Mouse (Mus musculus) macrophage (primary cell): ENCODE measurements around the gene Wdr61. TPM values are rescaled to one million over a fixed set of nuclear protein-coding genes. Genes with fewer than 3 reads are reported as not detected.
"Not testable (repeated sequence)": the region's sequence is repeated elsewhere in the genome, so short reads cannot be mapped to it uniquely, and the experiment has no call there.

Source experiments
- H3K27ac ChIP-seq: fragments of 350-480 bp; formaldehyde crosslinking; 2 replicates; pipeline ENCODE4 v1.9.0; 2021
- H3K36me3 ChIP-seq: fragments of 350-480 bp; formaldehyde crosslinking; 2 replicates; pipeline ENCODE4 v1.9.0; 2021; ENCODE audit errors: inconsistent target
- H3K4me3 ChIP-seq: fragments of 350-480 bp; formaldehyde crosslinking; 2 replicates; pipeline ENCODE4 v1.9.0; 2021; ENCODE audit errors: inconsistent target
- H3K79me2 ChIP-seq: fragments of 350-480 bp; formaldehyde crosslinking; 2 replicates; pipeline ENCODE4 v1.9.0; 2021; ENCODE audit errors: inconsistent target
- WGBS: methylation state at CpG from one replicate; pipeline ENCODE4 v1.1.7; 2026; ENCODE audit warnings: inconsistent platforms; ENCODE audit not compliant: missing documents; 5-methylcytosine and 5-hydroxymethylcytosine counted together
- polyA plus RNA-seq: library from polyadenylated mRNA; stranded (reverse); fragments of 250-400 nt; gene quantifications from 3 replicates; pipeline ENCODE4 v1.2.4, GENCODE M21; 2018; ENCODE audit warnings: inconsistent platforms

The Wdr61 gene
- polyA plus RNA-seq, 1 experiment from 2014 or later = 42.4 TPM

DNA sequence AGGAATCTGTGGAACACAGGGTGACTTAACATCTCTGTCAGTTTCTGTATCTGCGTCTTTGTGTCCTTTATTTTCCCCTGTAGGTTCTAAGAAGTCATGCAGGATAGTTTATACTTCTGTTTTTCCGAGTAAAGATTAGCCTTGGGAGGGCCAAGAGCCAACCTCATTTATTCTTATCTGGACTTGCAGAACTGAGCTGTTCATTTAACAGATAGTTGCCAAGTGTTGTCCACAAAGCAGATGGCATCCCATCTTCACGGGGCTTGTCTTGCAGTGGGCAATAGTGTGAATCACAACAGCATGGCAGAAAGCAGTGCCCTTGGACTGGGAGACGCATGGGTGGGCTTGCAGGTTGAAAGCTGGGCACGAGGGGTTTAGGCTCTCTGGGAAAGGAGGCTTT is 30.0 kb downstream of the Wdr61 start:
- Histone ChIP-seq H3K79me2 (no peaks in the 10 kb centered on the region), H3K4me3 (no peak overlapping the region), H3K27ac (no peak overlapping the region), H3K36me3 (no peaks in the 10 kb centered on the region)
- 82% methylated on average over 5 of the region's 5 CpGs for WGBS

DNA sequence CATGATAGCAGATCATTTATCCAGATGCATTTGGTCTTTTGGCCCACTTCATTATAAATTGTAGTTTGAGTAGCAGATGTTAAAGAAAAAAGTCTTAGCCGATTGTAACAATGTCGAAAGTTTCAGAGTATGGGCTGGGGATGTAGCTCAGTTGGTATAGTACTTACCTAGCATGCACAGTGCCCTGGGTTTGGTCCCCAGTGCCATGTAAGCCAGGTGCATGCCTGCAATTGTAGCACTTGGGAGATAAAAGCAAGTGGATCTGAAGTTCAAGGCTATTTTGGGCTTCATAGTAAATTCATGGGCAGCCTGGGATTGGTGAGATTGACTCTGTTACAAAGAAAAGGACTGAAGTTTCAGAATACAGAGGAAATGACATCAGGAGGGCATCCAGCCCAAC is 31.7 kb downstream of the Wdr61 start:
- Histone ChIP-seq H3K27ac (no peak overlapping the region), H3K79me2 (no peaks in the 10 kb centered on the region), H3K36me3 (no peaks in the 10 kb centered on the region), H3K4me3 (no peak overlapping the region)
- WGBS = 92% methylated on average over 2 of the region's 2 CpGs

DNA sequence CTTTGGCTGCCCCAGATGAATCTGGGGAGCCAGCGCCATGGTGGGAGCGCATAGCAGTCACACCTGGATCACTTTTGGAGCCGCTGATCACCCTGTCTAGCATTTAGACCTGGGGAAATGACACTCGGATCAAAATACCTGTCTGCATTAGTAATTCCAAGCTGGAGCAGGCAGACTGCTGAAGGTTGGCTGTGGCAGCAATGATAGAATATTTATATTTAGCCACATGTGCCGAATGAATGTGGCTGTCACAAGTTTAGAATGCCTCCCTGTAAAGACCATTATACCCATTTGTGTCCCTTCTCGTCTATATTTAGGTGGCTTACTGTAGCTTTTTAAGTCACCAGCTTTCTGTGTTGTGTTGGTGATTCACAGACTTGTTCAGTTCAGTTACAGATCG is 33.6 kb downstream of the Wdr61 start:
- Histone ChIP-seq H3K4me3 (no peak overlapping the region), H3K36me3 (no peaks in the 10 kb centered on the region), H3K79me2 (no peaks in the 10 kb centered on the region), H3K27ac (no peak overlapping the region)
- 95% methylated on average over 7 of the region's 7 CpGs for WGBS

DNA sequence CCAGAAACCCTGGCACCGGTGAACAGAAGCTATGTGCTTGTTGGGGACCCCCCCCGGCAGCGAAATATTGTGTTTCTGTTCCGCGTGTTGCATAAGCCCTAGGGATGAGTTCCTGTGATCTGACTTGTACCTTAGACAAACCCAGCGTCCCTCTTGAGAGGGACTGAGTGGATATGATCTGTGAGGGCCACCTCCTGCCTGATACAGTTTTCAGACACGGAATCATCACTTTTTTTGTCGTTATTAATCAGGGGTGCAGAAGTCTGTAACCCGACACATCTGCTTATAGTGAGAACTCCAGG is 34.2 kb downstream of the Wdr61 start:
- Histone ChIP-seq H3K4me3 (no peak overlapping the region), H3K27ac (no peak overlapping the region), H3K79me2 (no peaks in the 10 kb centered on the region), H3K36me3 (no peaks in the 10 kb centered on the region)
- 14% methylated on average over 9 of the region's 9 CpGs for WGBS

DNA sequence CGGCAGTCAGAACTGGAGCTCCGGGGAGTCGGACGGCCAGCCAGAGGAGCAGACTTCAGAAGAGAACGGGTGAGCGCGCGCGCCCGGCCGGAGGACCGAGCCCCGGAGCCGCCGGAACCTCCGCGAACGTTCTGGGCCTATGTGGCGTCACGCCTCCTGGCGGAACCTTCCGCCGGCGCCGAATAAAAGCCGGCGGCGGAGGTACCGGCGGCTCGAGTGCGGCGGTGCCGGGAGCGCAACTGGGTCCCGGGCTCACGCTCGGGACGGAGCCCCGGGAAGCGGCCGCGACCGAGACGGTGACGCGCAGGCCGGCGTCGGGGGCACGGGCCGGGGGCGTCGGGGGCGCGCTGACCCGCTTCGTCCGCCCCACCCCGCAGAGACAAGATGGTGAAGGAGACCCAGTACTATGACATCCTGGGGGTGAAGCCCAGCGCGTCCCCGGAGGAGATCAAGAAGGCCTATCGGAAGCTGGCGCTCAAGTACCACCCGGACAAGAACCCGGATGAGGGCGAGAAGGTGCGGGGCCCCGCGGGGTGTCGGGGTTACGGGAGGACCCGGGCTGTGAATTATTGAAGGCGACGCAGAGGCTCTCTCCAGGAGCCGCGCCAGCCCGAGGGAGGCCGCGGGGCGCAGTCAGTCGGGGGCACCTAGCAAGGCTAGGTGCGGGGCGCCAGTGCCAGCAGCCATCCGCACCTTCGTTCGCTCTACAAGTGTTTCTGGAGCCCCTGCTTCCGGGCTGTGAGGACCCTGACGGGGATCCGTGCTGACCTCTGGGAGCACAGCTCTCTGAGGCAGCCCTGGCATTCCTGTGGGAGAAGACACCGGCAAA is 34.8 kb downstream of the Wdr61 start:
- Histone ChIP-seq H3K36me3 (no peaks in the 10 kb centered on the region), H3K79me2 (no peaks in the 10 kb centered on the region), H3K4me3 (no peak overlapping the region), H3K27ac (no peak overlapping the region)
- WGBS = under 1% methylated on average over 92 of the region's 92 CpGs

DNA sequence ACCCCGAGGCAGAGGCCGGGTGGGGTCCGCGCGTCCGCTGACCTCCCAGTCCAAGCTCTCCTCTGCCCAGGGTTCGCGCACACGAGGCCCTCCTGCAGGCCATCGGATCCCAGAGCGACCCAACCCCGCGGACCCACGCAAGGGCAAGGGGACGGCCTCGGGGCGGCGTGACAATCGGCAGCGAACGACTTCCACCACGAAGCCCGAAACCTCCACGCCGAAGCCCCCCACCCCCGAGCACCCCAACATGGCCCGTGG is 35.3 kb downstream of the Wdr61 start:
- no peaks in the 10 kb centered on the region for H3K36me3 ChIP-seq
- 17% methylated on average over 27 of the region's 27 CpGs for WGBS
- no peaks in the 10 kb centered on the region for H3K79me2 ChIP-seq
- H3K27ac ChIP-seq = no peak overlapping the region
- no peak overlapping the region for H3K4me3 ChIP-seq

DNA sequence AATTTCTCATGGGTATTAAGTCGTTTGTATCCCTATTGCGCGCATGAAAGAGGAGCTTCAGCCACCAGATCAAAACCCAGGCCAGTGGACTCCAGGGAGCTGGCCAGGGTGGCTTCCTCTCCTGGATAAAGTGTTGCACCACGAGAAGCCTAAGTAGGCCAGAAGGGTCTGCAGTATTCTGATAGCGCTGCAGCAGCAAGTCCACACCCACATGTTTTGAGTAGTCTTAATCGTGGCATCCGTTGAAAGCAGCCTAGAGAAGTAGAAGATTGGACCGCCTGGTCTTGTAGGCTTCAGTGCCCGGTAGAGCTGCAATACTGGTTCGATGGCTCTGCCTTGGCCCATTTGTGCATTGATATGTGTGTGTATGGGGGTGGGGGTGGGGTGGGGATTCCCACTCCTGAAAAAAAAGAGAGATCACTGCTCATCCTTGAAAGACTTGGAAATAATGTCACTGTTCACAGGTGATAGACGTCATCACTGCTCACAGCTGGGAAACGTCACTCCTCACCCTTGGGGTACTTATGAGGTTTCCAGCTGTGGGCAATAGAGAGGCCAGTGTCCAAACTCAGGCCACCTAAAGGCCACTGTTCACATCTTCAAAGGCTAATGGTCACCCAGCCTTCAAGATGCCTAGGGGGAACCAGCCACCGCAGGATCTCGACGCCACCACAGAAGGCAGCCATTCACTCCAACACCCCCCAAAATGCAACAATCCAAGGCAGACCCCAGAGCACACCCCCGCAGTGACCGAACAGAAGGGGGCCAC is 35.8 kb downstream of the Wdr61 start, which contains the start of gene Dnaja4:
TSS of gene Dnaja4 (plus strand) at position 556 of the 769 bp plus-strand sequence.
- 80% methylated on average over 17 of the region's 17 CpGs for WGBS
- no peaks in the 10 kb centered on the region for H3K36me3 ChIP-seq
- no peaks in the 10 kb centered on the region for H3K79me2 ChIP-seq
- no peak within 1 kb of the TSS for H3K27ac ChIP-seq
- no peak within 1 kb of the TSS for H3K4me3 ChIP-seq

DNA sequence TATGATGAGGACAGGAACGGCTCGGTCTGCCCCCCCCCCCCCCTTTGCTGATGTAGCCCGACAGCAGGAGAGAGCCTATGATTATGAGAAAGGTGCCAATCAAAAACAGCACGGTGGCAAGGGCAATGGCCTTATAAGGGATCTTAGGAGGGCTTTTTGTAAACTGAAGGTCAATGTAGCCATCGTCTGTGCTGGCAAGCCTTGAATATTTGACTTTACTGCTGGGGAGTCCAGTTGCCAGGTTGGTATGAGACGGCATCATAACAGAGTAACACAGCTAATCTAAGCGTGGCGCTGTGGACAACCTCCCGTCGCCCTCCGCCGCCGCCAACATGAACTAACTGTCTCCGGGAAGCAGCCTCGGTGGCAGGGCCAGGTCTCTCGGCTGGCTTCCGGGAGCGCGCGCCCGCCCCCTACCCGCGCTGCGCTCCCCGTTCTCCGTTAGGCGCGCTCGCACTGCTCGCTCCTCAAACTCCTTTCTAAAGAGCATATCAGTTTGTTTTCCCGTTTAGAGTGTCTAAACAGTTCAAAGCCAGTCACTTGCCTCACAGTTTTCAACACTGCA is 43.0 kb downstream of the Wdr61 start:
- not testable (repeated sequence) for H3K27ac ChIP-seq, H3K79me2 ChIP-seq, H3K4me3 ChIP-seq, H3K36me3 ChIP-seq
- WGBS = 3% methylated on average over 28 of the region's 31 CpGs

DNA sequence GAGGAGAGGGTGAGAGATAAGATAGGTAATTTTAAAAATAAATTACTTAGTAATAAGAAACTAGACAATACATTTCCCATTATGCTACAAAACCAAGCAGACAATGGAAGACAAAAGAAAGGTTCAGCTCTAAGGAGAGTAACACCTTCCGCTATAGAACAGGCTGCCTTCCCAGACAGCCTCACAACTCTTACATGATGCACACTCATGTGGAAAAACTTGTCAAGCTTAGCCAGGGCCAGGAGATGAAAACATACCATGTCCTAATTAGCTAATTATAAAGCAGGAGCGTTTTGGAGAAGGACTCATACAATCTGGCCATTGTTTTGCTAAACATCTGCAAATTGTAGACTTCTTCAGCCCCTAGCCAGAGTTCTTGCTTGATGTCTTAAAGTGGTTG is 43.6 kb downstream of the Wdr61 start:
- 100% methylated on average over 1 of the region's 2 CpGs for WGBS
- H3K36me3 ChIP-seq, H3K27ac ChIP-seq, H3K79me2 ChIP-seq, H3K4me3 ChIP-seq: not testable (repeated sequence)

DNA sequence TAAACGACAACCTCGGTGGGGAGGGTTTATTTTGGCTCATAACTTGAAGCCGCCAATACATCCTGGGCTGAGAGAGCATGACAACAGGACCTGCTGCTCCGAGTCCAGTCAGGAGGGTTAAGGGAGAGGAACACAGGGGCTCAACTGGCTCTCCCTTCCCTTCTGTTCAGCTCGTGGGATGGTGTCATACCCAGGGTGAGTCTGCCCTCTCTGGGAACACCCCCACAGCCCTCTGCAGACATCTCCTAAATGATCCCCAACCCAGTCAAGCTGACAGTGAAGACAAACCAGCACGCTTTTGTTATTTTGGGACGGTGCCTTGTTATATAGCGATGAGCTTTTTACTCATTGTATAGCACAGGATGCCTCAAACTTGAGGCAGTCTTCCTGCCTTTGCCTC is 44.9 kb downstream of the Wdr61 start:
- WGBS = 86% methylated on average over 8 of the region's 8 CpGs
- Histone ChIP-seq H3K4me3 (no peak overlapping the region), H3K27ac (no peak overlapping the region), H3K79me2 (no peaks in the 10 kb centered on the region), H3K36me3 (no peaks in the 10 kb centered on the region)

DNA sequence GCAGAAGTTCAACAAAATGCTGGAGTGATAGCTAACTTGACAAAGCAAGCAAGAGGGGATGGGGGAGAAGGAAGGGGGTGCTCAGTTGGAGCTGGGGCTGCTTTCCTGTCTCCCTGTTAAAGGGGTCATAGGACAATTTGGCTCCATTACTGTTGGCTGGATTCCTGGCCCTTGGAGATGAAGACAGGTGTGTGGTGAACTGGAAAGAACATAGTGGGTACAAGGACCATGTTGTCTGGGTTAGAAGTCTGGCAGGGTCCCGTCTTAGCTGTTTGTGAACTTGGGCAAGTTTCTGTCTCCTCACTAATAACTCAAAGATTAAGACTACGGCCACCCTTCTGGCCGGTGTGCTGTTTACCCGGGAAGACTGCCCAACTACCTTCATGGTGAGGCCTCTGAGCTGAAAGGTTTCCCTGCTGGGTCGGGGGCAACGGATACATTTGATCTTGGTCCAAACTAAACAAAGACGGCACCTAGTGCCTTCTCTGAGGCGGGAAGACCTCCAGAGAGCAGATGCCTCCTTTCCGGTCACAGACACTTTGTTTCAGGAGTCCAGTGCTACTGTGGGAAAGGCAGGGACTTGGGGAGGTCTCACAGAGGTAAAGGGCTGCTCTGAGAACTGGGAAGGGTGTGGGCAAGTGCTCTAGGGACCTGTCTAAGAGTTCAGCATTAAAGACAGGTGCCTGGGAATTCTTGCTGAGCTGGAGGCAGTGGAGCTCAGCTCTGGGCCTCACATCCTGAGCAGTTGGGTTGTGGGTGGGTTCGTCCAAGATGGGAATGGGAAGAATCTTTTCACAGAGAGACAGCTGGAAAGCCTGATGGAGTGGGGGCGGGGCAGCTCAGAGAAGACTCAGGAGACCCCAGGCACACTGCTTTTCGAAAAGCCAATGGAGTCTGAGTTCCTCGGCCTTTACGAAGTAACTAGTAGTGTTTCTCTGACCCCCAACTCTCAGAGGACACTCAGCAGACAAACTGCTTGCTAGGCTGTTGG is 46.8 kb downstream of the Wdr61 start:
- H3K4me3 ChIP-seq = no peak overlapping the region
- no peaks in the 10 kb centered on the region for H3K36me3 ChIP-seq
- 93% methylated on average over 14 of the region's 14 CpGs for WGBS

DNA sequence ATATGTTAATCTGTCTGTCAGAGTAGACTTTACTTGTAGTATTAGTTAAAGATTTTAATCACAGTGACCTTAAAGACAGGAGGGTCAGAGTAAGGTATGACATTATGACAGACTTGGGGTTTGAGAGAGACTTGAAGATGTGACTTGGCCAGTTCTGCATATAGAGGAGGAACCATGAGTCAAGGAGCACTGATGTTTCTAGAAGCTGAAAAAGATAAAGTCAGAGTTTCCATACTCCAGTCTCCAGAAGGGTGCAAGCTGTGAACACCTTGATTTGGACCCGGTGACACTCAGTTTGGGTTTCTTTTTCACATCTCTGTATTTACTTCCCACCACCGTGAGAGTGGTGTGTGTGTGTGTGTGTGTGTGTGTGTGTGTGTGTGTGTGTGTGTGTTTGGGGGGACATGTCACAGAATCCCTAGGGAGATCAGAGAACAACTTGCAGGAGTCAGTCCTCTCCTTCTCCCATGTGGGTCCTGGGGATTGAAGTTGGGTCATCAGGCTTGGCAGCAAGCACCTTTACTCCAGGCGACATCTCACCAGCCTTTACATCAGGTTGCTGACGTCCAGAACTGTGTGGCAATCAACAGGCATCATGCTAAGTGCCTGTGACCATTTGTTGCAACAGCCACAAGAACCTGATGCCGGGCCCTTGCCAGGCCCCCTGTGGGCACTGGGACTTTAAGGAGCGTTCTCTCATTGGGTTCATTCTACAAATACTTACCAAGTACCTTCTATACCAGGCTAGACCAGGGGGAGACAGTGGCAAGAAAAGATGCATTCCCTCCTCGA is 50.3 kb downstream of the Wdr61 start:
- Histone ChIP-seq H3K4me3 (no peak overlapping the region), H3K27ac (no peak overlapping the region), H3K79me2 (no peaks in the 10 kb centered on the region), H3K36me3 (no peaks in the 10 kb centered on the region)
- 88% methylated on average over 6 of the region's 7 CpGs for WGBS

More for the DNA sequence above, 46.8 kb downstream of the Wdr61 start:
- no peak overlapping the region for H3K27ac ChIP-seq
- no peaks in the 10 kb centered on the region for H3K79me2 ChIP-seq

DNA sequence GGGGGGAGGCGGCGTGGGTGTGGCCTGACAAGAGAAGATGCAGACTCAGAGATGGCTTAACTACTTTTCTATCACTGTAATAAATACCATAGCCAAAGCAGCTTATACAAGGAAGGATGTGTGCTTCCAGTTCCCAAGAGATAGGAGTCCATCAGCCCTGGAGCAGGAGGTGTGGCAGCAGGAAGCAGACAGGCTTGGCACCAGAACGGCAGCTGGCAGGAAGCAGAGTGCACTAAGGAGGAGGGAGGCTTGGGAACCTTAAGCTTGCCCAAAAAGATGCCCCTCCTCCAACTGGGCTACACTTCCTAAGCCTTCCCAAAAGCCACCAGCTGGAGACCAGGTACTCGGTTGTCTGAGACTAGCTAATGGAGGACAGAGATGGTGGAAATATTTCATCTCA is 51.5 kb downstream of the Wdr61 start:
- Histone ChIP-seq H3K36me3 (no peaks in the 10 kb centered on the region), H3K4me3 (no peak overlapping the region), H3K27ac (no peak overlapping the region), H3K79me2 (no peaks in the 10 kb centered on the region)
- 32% methylated on average over 2 of the region's 4 CpGs for WGBS

DNA sequence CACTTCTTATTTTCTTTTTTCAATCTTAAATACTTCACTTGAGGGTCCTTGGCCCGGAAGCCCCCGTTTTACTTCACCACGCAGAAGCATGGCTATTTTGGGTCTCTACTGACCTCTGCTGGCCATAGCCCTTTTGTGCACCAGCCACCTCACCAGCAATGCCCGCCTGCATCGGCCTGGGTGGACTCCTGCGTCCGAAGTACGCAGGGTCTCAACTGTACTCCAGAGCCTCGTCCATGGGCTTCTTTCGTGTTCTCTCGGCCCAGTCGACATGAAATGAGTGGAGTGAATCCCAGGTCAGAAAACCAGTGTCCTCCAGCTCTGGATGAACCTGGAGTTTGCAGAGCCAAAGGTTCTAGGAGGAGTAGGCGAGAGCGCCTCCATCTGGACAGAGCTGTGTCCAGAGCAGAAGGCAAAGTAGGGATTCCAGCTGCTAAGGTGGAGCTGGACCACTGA is 57.8 kb downstream of the Wdr61 start:
- Histone ChIP-seq H3K36me3 (no peaks in the 10 kb centered on the region), H3K4me3 (no peak overlapping the region), H3K79me2 (no peaks in the 10 kb centered on the region), H3K27ac (no peak overlapping the region)
- 6% methylated on average over 14 of the region's 14 CpGs for WGBS
